Mouse (Mus musculus): ENCODE measurements around the gene Kif5a. TPM values are rescaled to one million over a fixed set of nuclear protein-coding genes. Genes with fewer than 3 reads are reported as not detected.
A peak's percentile ranks its signal among the peaks of the same experiment; 100 is the strongest.

Gene Kif5a
- polyA plus RNA-seq, 1 experiment from 2014 or later, result 0.70 TPM

DNA sequence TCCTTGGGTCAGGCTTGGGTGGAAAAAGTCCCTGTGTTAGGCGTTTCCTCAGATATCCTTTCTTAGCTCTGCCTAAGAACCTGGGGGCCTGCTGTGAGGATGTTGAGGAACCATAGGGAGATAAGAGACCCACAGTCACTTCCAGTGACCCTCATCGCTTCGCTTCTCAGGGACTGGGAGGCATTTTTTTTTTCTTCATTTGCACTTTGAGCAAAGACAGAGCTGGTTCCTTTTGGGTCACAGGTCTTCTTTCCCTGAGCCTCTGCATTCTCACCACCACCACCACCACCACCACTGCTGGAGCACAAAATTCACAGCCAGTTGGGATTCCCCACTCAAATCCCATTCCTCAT is 82.5 kb downstream of the Kif5a start:
- WGBS, result 20% methylated on average over 3 of the region's 3 CpGs
- peaks cover 78% of the 10 kb centered on the region for H3K27me3 ChIP-seq (ENCODE audit: control insufficient read depth, insufficient read depth, low read length)
- peak overlapping the region; percentile 60 for H3K4me2 ChIP-seq (ENCODE audit: low read depth, low read length)
- H3K27ac ChIP-seq (ENCODE audit: low read length), result no peak overlapping the region
- no peaks in the 10 kb centered on the region for H3K9me3 ChIP-seq (replicated peaks; ENCODE audit: control insufficient read depth, low read length)
- peak overlapping the region; percentile 48; the same call in 1 of the 2 replicates for H3K9ac ChIP-seq (ENCODE audit: low read length)
- no peak for ATAC-seq (replicated peaks; ENCODE audit: extremely low read depth, insufficient read depth, low FRiP score)
- peaks cover 19% of the 10 kb centered on the region for H3K4me1 ChIP-seq (ENCODE audit: control insufficient read depth, insufficient read depth, low read length)
- H3K36me3 ChIP-seq (ENCODE audit: control insufficient read depth, insufficient read depth), result no peaks in the 10 kb centered on the region
- peak overlapping the region; percentile 41 for H3K4me3 ChIP-seq (ENCODE audit: low read length)

- Histone ChIP-seq H3K4me1 (ENCODE audit: control insufficient read depth, insufficient read depth, low read length) (peaks cover 19% of the 10 kb centered on the region), H3K4me3 (ENCODE audit: low read length) (peak within 1 kb of the TSS; percentile 41), H3K9ac (ENCODE audit: low read length) (peak within 1 kb of the TSS; percentile 48), H3K36me3 (ENCODE audit: control insufficient read depth, insufficient read depth) (no peaks in the 10 kb centered on the region), H3K27ac (ENCODE audit: low read length) (0 out of 2 replicates have a peak within 1 kb of the TSS, but pooled peaks have one; percentile 25), H3K4me2 (ENCODE audit: low read depth, low read length) (peak within 1 kb of the TSS; percentile 60), H3K9me3 (replicated peaks; ENCODE audit: control insufficient read depth, low read length) (no peaks in the 10 kb centered on the region), H3K27me3 (ENCODE audit: control insufficient read depth, insufficient read depth, low read length) (peaks cover 77% of the 10 kb centered on the region)
- ATAC-seq (replicated peaks; ENCODE audit: extremely low read depth, insufficient read depth, low FRiP score), result no peak
- 3% methylated on average over 34 of the region's 34 CpGs for WGBS
Measured at GRCm38 (mm10) chr10:127179871-127180694, 83.1 kb downstream of the Kif5a start, which contains the start of gene Slc26a10. Gene Slc26a10, minus strand, starts transcription at chr10:127180645.

GRCm38 (mm10) chr10:127178286-127179027 is 84.7 kb downstream of the Kif5a start:
- Histone ChIP-seq H3K9me3 (replicated peaks; ENCODE audit: control insufficient read depth, low read length) (no peaks in the 10 kb centered on the region), H3K4me1 (ENCODE audit: control insufficient read depth, insufficient read depth, low read length) (peaks cover 19% of the 10 kb centered on the region), H3K4me3 (ENCODE audit: low read length) (peak overlapping the region; percentile 43), H3K9ac (ENCODE audit: low read length) (peak overlapping the region; percentile 31), H3K27ac (ENCODE audit: low read length) (no peak overlapping the region), H3K27me3 (ENCODE audit: control insufficient read depth, insufficient read depth, low read length) (peaks cover 76% of the 10 kb centered on the region), H3K36me3 (ENCODE audit: control insufficient read depth, insufficient read depth) (no peaks in the 10 kb centered on the region), H3K4me2 (ENCODE audit: low read depth, low read length) (peak overlapping the region; percentile 62)
- WGBS, result 4% methylated on average over 41 of the region's 41 CpGs
- no peak for ATAC-seq (replicated peaks; ENCODE audit: extremely low read depth, insufficient read depth, low FRiP score)

DNA sequence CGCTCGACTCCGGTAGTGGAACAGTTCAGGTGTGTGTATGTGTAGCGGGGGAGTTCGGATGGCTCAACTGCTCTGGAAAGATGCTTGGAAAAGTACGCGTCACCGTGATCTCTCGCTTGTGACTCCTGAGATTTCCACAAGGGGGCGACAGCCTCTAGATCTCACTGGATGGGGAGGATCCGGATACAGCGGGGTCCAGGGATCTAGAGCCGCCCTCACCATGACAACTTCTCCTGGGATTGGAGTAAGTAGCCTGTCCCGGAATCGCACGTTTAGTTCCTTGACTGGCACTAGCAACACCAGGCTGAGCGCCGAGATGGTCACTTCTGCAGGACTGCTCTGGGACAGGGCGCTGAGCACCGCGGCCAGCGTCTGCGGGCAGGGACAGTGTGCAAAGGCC is 85.4 kb downstream of the Kif5a start:
- H3K9me3 ChIP-seq (replicated peaks; ENCODE audit: control insufficient read depth, low read length), result no peaks in the 10 kb centered on the region
- no peaks in the 10 kb centered on the region for H3K36me3 ChIP-seq (ENCODE audit: control insufficient read depth, insufficient read depth)
- H3K27me3 ChIP-seq (ENCODE audit: control insufficient read depth, insufficient read depth, low read length), result peaks cover 72% of the 10 kb centered on the region
- peak overlapping the region; percentile 62 for H3K4me2 ChIP-seq (ENCODE audit: low read depth, low read length)
- 1% methylated on average over 23 of the region's 23 CpGs for WGBS
- no peak overlapping the region for H3K27ac ChIP-seq (ENCODE audit: low read length)
- peak overlapping the region; percentile 31 for H3K9ac ChIP-seq (ENCODE audit: low read length)
- peak overlapping the region; percentile 43 for H3K4me3 ChIP-seq (ENCODE audit: low read length)
- peak; percentile 50; the same call in 1 of the 2 replicates for ATAC-seq (replicated peaks; ENCODE audit: extremely low read depth, insufficient read depth, low FRiP score)
- peaks cover 19% of the 10 kb centered on the region for H3K4me1 ChIP-seq (ENCODE audit: control insufficient read depth, insufficient read depth, low read length)

GRCm38 (mm10) chr10:127177235-127177634 is 85.9 kb downstream of the Kif5a start:
- H3K4me3 ChIP-seq (ENCODE audit: low read length), result no peak overlapping the region

GRCm38 (mm10) chr10:127176756-127177155 is 86.4 kb downstream of the Kif5a start:
- Histone ChIP-seq H3K9me3 (replicated peaks; ENCODE audit: control insufficient read depth, low read length) (no peaks in the 10 kb centered on the region), H3K9ac (ENCODE audit: low read length) (no peak overlapping the region), H3K27me3 (ENCODE audit: control insufficient read depth, insufficient read depth, low read length) (peaks cover 68% of the 10 kb centered on the region), H3K4me1 (ENCODE audit: control insufficient read depth, insufficient read depth, low read length) (peaks cover 19% of the 10 kb centered on the region), H3K27ac (ENCODE audit: low read length) (no peak overlapping the region), H3K4me2 (ENCODE audit: low read depth, low read length) (peak overlapping the region; percentile 6), H3K4me3 (ENCODE audit: low read length) (no peak overlapping the region), H3K36me3 (ENCODE audit: control insufficient read depth, insufficient read depth) (no peaks in the 10 kb centered on the region)
- 6% methylated on average over 7 of the region's 7 CpGs for WGBS
- ATAC-seq (replicated peaks; ENCODE audit: extremely low read depth, insufficient read depth, low FRiP score), result no peak

More at GRCm38 (mm10) chr10:127177235-127177634, 85.9 kb downstream of the Kif5a start:
- peak overlapping the region; percentile 17; the same call in 1 of the 2 replicates for H3K4me2 ChIP-seq (ENCODE audit: low read depth, low read length)
- no peaks in the 10 kb centered on the region for H3K36me3 ChIP-seq (ENCODE audit: control insufficient read depth, insufficient read depth)
- 18% methylated on average over 9 of the region's 9 CpGs for WGBS
- no peaks in the 10 kb centered on the region for H3K9me3 ChIP-seq (replicated peaks; ENCODE audit: control insufficient read depth, low read length)
- peaks cover 68% of the 10 kb centered on the region for H3K27me3 ChIP-seq (ENCODE audit: control insufficient read depth, insufficient read depth, low read length)
- ATAC-seq (replicated peaks; ENCODE audit: extremely low read depth, insufficient read depth, low FRiP score), result no peak
- H3K9ac ChIP-seq (ENCODE audit: low read length), result no peak overlapping the region
- H3K4me1 ChIP-seq (ENCODE audit: control insufficient read depth, insufficient read depth, low read length), result peaks cover 19% of the 10 kb centered on the region
- no peak overlapping the region for H3K27ac ChIP-seq (ENCODE audit: low read length)

GRCm38 (mm10) chr10:127176228-127176627 is 86.9 kb downstream of the Kif5a start:
- no peak for ATAC-seq (replicated peaks; ENCODE audit: extremely low read depth, insufficient read depth, low FRiP score)
- Histone ChIP-seq H3K27ac (ENCODE audit: low read length) (no peak overlapping the region), H3K4me3 (ENCODE audit: low read length) (no peak overlapping the region), H3K9ac (ENCODE audit: low read length) (no peak overlapping the region), H3K9me3 (replicated peaks; ENCODE audit: control insufficient read depth, low read length) (no peaks in the 10 kb centered on the region), H3K4me2 (ENCODE audit: low read depth, low read length) (no peak overlapping the region), H3K27me3 (ENCODE audit: control insufficient read depth, insufficient read depth, low read length) (peaks cover 71% of the 10 kb centered on the region), H3K36me3 (ENCODE audit: control insufficient read depth, insufficient read depth) (no peaks in the 10 kb centered on the region), H3K4me1 (ENCODE audit: control insufficient read depth, insufficient read depth, low read length) (peaks cover 19% of the 10 kb centered on the region)
- WGBS, result 41% methylated on average over 3 of the region's 3 CpGs
